Comparison of ENCODE assay signal across 31 mouse cellular contexts in genomic region chr7:30763456-30763855, GRCm38 (mm10). TPM values are rescaled to one million over a fixed set of nuclear protein-coding genes. Genes with fewer than 3 reads are reported as not detected.
DNase-seq lines count a peak whose midpoint lies in the region; ATAC-seq and TF ChIP-seq lines count a peak whose summit lies in the region.
"Had no signal": no experiment of that assay in that cellular context is flagged by ENCODE, and none has a peak within 500 bp of the region (broad histone marks: within the 10 kb centered on the region; RNA-seq: fewer than 3 reads in every experiment).

TSS of gene Dmkn (plus strand) at chr7:30763756.

- 0 out of 2 replicates have a peak within 1 kb of the TSS, but pooled peaks have one; percentile 12 for H3K9ac ChIP-seq in forebrain, embryonic 13.5 days
- no peak within 1 kb of the TSS for H3K9ac ChIP-seq in forebrain, postnatal 0 days
- H3K9ac ChIP-seq in lung, postnatal 0 days (replicated peaks; ENCODE audit: low read depth) = no peak within 1 kb of the TSS
- no peak within 1 kb of the TSS for H3K9ac ChIP-seq in embryonic facial prominence, embryonic 15.5 days
- H3K9ac ChIP-seq: heart, embryonic 13.5 days; hindbrain, embryonic 14.5 days; kidney, embryonic 15.5 days; liver, embryonic 14.5 days; lung, embryonic 15.5 days; midbrain, embryonic 12.5 days; neural tube, embryonic 12.5 days had no signal

- no peak for TF ChIP-seq POLR2A in cerebellum, adult 2 months (IDR thresholded peaks at IDR 0.05; ENCODE audit: borderline replicate concordance, insufficient read depth, low read length)

- H3K27ac ChIP-seq in forebrain, embryonic 13.5 days = no peak within 1 kb of the TSS; the same call in 1 of the 2 replicates
- H3K27ac ChIP-seq in forebrain, postnatal 0 days (ENCODE audit: low read depth, low read length) = no peak within 1 kb of the TSS
- no peak within 1 kb of the TSS for H3K27ac ChIP-seq in lung, postnatal 0 days (ENCODE audit: low read length)
- peak within 1 kb of the TSS; percentile 51; the same call in 1 of the 2 replicates for H3K27ac ChIP-seq in embryonic facial prominence, embryonic 15.5 days (replicated peaks)
- H3K27ac ChIP-seq in cerebellum, adult 2 months (ENCODE audit: insufficient read depth, low read length) = no peak within 1 kb of the TSS
- H3K27ac ChIP-seq: heart, embryonic 13.5 days; hindbrain, embryonic 14.5 days; kidney, embryonic 15.5 days; liver, embryonic 14.5 days; lung, embryonic 15.5 days; midbrain, embryonic 12.5 days; neural tube, embryonic 12.5 days had no signal

- WGBS in forebrain, embryonic 13.5 days = 28% methylated on average over 5 of the region's 5 CpGs
- WGBS in forebrain, postnatal 0 days = 31% methylated on average over 5 of the region's 5 CpGs
- WGBS in lung, postnatal 0 days = 41% methylated on average over 5 of the region's 5 CpGs
- WGBS in embryonic facial prominence, embryonic 15.5 days = 30% methylated on average over 5 of the region's 5 CpGs
- WGBS in cerebellum, adult 2 months = 47% methylated on average over 5 of the region's 5 CpGs

- ATAC-seq in forebrain, embryonic 13.5 days = no peak
- ATAC-seq in forebrain, postnatal 0 days = no peak
- no peak for ATAC-seq in lung, postnatal 0 days
- no peak for ATAC-seq in embryonic facial prominence, embryonic 15.5 days (ENCODE audit: insufficient number of reproducible peaks, low FRiP score, low TSS enrichment, low read depth)
- ATAC-seq in megakaryocyte progenitor cell, adult 5-6 weeks (replicated peaks; ENCODE audit: poor library complexity) = no peak

- no peak for DNase-seq in forebrain, postnatal 0 days
- no peak for DNase-seq in lung, postnatal 0 days (ENCODE audit: low spot score)
- no peak for DNase-seq in lung, postnatal 25 days (ENCODE audit: low spot score)
- DNase-seq in gastrocnemius, postnatal 10 days = no peak
- no peak for DNase-seq in cerebellum, adult 2 months
- DNase-seq: adrenal gland, adult 8-10 months; cerebellum, adult 8-10 months; cerebellum, postnatal 25 days; gastrocnemius, postnatal 36 days; heart, postnatal 10 days; kidney, adult 18-20 months; kidney, postnatal 25 days; liver; right cerebral cortex, postnatal 14 days; thymus, adult 18-20 months had no signal

- H3K4me2 ChIP-seq in forebrain, embryonic 13.5 days = no peak within 1 kb of the TSS
- no peak within 1 kb of the TSS for H3K4me2 ChIP-seq in forebrain, postnatal 0 days (ENCODE audit: low read depth)
- H3K4me2 ChIP-seq in lung, postnatal 0 days (replicated peaks; ENCODE audit: low read depth, low read length) = no peak within 1 kb of the TSS
- H3K4me2 ChIP-seq in embryonic facial prominence, embryonic 15.5 days (replicated peaks) = no peak within 1 kb of the TSS
- H3K4me2 ChIP-seq: heart, embryonic 13.5 days; kidney, embryonic 15.5 days; lung, embryonic 15.5 days had no signal

- no peak within 1 kb of the TSS for H3K4me3 ChIP-seq in forebrain, embryonic 13.5 days
- no peak within 1 kb of the TSS for H3K4me3 ChIP-seq in forebrain, postnatal 0 days (ENCODE audit: low read depth, low read length)
- no peak within 1 kb of the TSS for H3K4me3 ChIP-seq in lung, postnatal 0 days (ENCODE audit: low read depth, low read length)
- peak within 1 kb of the TSS; percentile 24 for H3K4me3 ChIP-seq in embryonic facial prominence, embryonic 15.5 days (replicated peaks)
- no peak within 1 kb of the TSS for H3K4me3 ChIP-seq in cerebellum, adult 2 months (replicated peaks; ENCODE audit: insufficient read depth, low read depth, low read length)
- H3K4me3 ChIP-seq: erythroblast, embryonic 14.5 days; heart, embryonic 13.5 days; kidney, embryonic 15.5 days; lung, embryonic 15.5 days; midbrain, embryonic 12.5 days; myocyte; neural tube, embryonic 12.5 days had no signal

- no peaks in the 10 kb centered on the region for H3K9me3 ChIP-seq in forebrain, embryonic 13.5 days (replicated peaks)
- H3K9me3 ChIP-seq in forebrain, postnatal 0 days (ENCODE audit: low read length) = no peaks in the 10 kb centered on the region
- H3K9me3 ChIP-seq in lung, postnatal 0 days (ENCODE audit: low read length) = no peaks in the 10 kb centered on the region
- no peaks in the 10 kb centered on the region for H3K9me3 ChIP-seq in embryonic facial prominence, embryonic 15.5 days (replicated peaks)
- H3K9me3 ChIP-seq: G1E; heart, embryonic 13.5 days; kidney, embryonic 15.5 days; lung, embryonic 15.5 days; midbrain, embryonic 12.5 days; neural tube, embryonic 12.5 days had no signal

- TF ChIP-seq EP300 in lung, postnatal 0 days (IDR thresholded peaks at IDR 0.05) = no peak

- TF ChIP-seq CTCF in forebrain, postnatal 0 days (IDR thresholded peaks at IDR 0.05; ENCODE audit: low read depth) = no peak
- no peak for TF ChIP-seq CTCF in lung, postnatal 0 days (IDR thresholded peaks at IDR 0.05)
- TF ChIP-seq CTCF in cerebellum, adult 2 months (IDR thresholded peaks at IDR 0.05; ENCODE audit: borderline replicate concordance, insufficient read depth, low read depth, low read length) = no peak

- no peaks in the 10 kb centered on the region for H3K4me1 ChIP-seq in forebrain, embryonic 13.5 days
- no peaks in the 10 kb centered on the region for H3K4me1 ChIP-seq in forebrain, postnatal 0 days (ENCODE audit: insufficient read depth)
- no peaks in the 10 kb centered on the region for H3K4me1 ChIP-seq in lung, postnatal 0 days (ENCODE audit: insufficient read depth, low read depth, low read length)
- no peaks in the 10 kb centered on the region for H3K4me1 ChIP-seq in embryonic facial prominence, embryonic 15.5 days
- no peaks in the 10 kb centered on the region for H3K4me1 ChIP-seq in cerebellum, adult 2 months (ENCODE audit: control insufficient read depth, insufficient read depth, low read length)
- H3K4me1 ChIP-seq: kidney, embryonic 15.5 days; neural tube, embryonic 12.5 days had no signal

- H3K27me3 ChIP-seq in forebrain, embryonic 13.5 days = 0 out of 2 replicates have a peak, but pooled peaks cover 4% of the 10 kb centered on the region
- H3K27me3 ChIP-seq in forebrain, postnatal 0 days (ENCODE audit: insufficient read depth, low read length) = no peaks in the 10 kb centered on the region; the same call in none of the 2 replicates
- H3K27me3 ChIP-seq in lung, postnatal 0 days (replicated peaks; ENCODE audit: insufficient read depth, low read length) = no peaks in the 10 kb centered on the region
- H3K27me3 ChIP-seq in embryonic facial prominence, embryonic 15.5 days = peaks cover 8% of the 10 kb centered on the region; the same call in 1 of the 2 replicates
- no peaks in the 10 kb centered on the region for H3K27me3 ChIP-seq in cerebellum, adult 2 months (ENCODE audit: control insufficient read depth, insufficient read depth, low read length)
- H3K27me3 ChIP-seq: lung, embryonic 15.5 days; neural tube, embryonic 12.5 days had no signal

- no peaks in the 10 kb centered on the region for H3K36me3 ChIP-seq in forebrain, embryonic 13.5 days (ENCODE audit: poor library complexity, severe bottlenecking)
- no peaks in the 10 kb centered on the region for H3K36me3 ChIP-seq in forebrain, postnatal 0 days (ENCODE audit: insufficient read depth)
- no peaks in the 10 kb centered on the region for H3K36me3 ChIP-seq in lung, postnatal 0 days (ENCODE audit: insufficient read depth, low read length)
- no peaks in the 10 kb centered on the region for H3K36me3 ChIP-seq in embryonic facial prominence, embryonic 15.5 days
- H3K36me3 ChIP-seq: G1E; heart, embryonic 13.5 days; kidney, embryonic 15.5 days; lung, embryonic 15.5 days; midbrain, embryonic 12.5 days; neural tube, embryonic 12.5 days had no signal

RNA-seq across cellular contexts. Expression of gene Dmkn, which starts in this region (rescaled TPM):
- 0.68 TPM in 1 of 2 replicates, not detected in the other for polyA plus RNA-seq in forebrain, embryonic 13.5 days (2015; fragmentation: Nextera tagmentation; extraction: Ambion mirVana)
- 2.2 and 5.2 TPM in 2 replicates for total RNA-seq in forebrain, postnatal 0 days (2014; rRNA removed)
- polyA plus RNA-seq in forebrain, postnatal 0 days (2015; fragmentation: Nextera tagmentation; extraction: Ambion mirVana) = 7.2 and 7.4 TPM in 2 replicates
- polyA plus RNA-seq in lung, postnatal 0 days (2015; fragmentation: Nextera tagmentation; extraction: Ambion mirVana) = 65.2 and 74.3 TPM in 2 replicates
- polyA plus RNA-seq in embryonic facial prominence, embryonic 15.5 days (2015; fragmentation: Nextera tagmentation; extraction: Ambion mirVana) = 491 and 576 TPM in 2 replicates
- total RNA-seq in megakaryocyte progenitor cell, adult 5-6 weeks (2015) = 81.7 and 87.4 TPM in 2 replicates
- total RNA-seq in megakaryocyte progenitor cell, adult 5-6 weeks (2017) = 95.3 and 119 TPM in 2 replicates
- under 1 TPM in 1 of 2 experiments, not detected in 1; 0.33 TPM for total RNA-seq in gastrocnemius, postnatal 10 days (2021)
- polyA plus RNA-seq in cerebellum, adult 2 months (2012; rRNA removed) = 1.4 and 1.8 TPM in 2 replicates
- total RNA-seq: hematopoietic stem cell, adult 5-6 weeks had no signal
- polyA plus RNA-seq: embryonic facial prominence, embryonic 11.5 days; erythroblast, embryonic 14.5 days; forebrain, embryonic 11.5 days; G1E; myocyte had no signal

Comparison
In these comparisons a context has a peak if more than half of its experiments do, and no peak if none do; other contexts are left out.
1. RNA of gene Dmkn (total RNA-seq): 81.7 to 119 TPM in megakaryocyte progenitor cell, adult 5-6 weeks; 2.2 to 5.2 TPM in forebrain, postnatal 0 days and 0.33 TPM in gastrocnemius, postnatal 10 days; every median in the first group is over 10 times any median in the second.